Mouse (Mus musculus) right cerebral cortex, adult 2 months (tissue): ENCODE measurements around the gene Gm37240.
A peak's percentile ranks its signal among the peaks of the same experiment; 100 is the strongest.

Experiments
- DNase-seq, 2 experiments: peaks; one replicate each; pipeline ENCODE4 v3.0.0; 2021 to 2022; ENCODE audit warnings: low spot score in 2 of 2

The Gm37240 gene

GRCm38 (mm10) chr3:84771980-84772379 lies 1115.3 kb downstream of the Gm37240 start:
- DNase-seq, result no peak

- no peak for DNase-seq
Measured at GRCm38 (mm10) chr3:84770518-84770917, 1116.8 kb downstream of the Gm37240 start.

- no peak for DNase-seq
Measured at GRCm38 (mm10) chr3:84769411-84769810, 1117.9 kb downstream of the Gm37240 start.

- DNase-seq, result no peak
Measured at GRCm38 (mm10) chr3:84768940-84769339, 1118.4 kb downstream of the Gm37240 start.

GRCm38 (mm10) chr3:84753816-84754215 lies 1133.5 kb downstream of the Gm37240 start:
- no peak for DNase-seq

- DNase-seq, result no peak
Measured at GRCm38 (mm10) chr3:84749222-84749621, 1138.1 kb downstream of the Gm37240 start.

GRCm38 (mm10) chr3:84748139-84748538 lies 1139.2 kb downstream of the Gm37240 start:
- DNase-seq, result no peak

GRCm38 (mm10) chr3:84745537-84746189 lies 1141.7 kb downstream of the Gm37240 start:
- DNase-seq, result peak; percentile 50 to 69

- DNase-seq, result no peak
Measured at GRCm38 (mm10) chr3:84744707-84745106, 1142.6 kb downstream of the Gm37240 start.

- DNase-seq, result no peak
Measured at GRCm38 (mm10) chr3:84740050-84740596, 1147.2 kb downstream of the Gm37240 start.

- DNase-seq, result no peak
Measured at GRCm38 (mm10) chr3:84737137-84737536, 1150.2 kb downstream of the Gm37240 start.

GRCm38 (mm10) chr3:84735716-84736115 lies 1151.6 kb downstream of the Gm37240 start:
- DNase-seq, result no peak

- DNase-seq, result no peak
Measured at GRCm38 (mm10) chr3:84732516-84732915, 1154.8 kb downstream of the Gm37240 start.

- no peak for DNase-seq
Measured at GRCm38 (mm10) chr3:84732016-84732502, 1155.3 kb downstream of the Gm37240 start.

GRCm38 (mm10) chr3:84731403-84732015 lies 1155.8 kb downstream of the Gm37240 start:
- peak in 1 of 2 experiments; percentile 11 for DNase-seq

GRCm38 (mm10) chr3:84731003-84731402 lies 1156.3 kb downstream of the Gm37240 start:
- DNase-seq, result peak; percentile 8 to 10

- DNase-seq, result no peak
Measured at GRCm38 (mm10) chr3:84729806-84730205, 1157.5 kb downstream of the Gm37240 start.

- no peak for DNase-seq
Measured at GRCm38 (mm10) chr3:84723996-84724395, 1163.3 kb downstream of the Gm37240 start.

- DNase-seq, result no peak
Measured at GRCm38 (mm10) chr3:84722680-84723079, 1164.6 kb downstream of the Gm37240 start.

GRCm38 (mm10) chr3:84715073-84715768 lies 1172.1 kb downstream of the Gm37240 start:
- DNase-seq, result no peak

GRCm38 (mm10) chr3:84712941-84713340 lies 1174.4 kb downstream of the Gm37240 start:
- no peak for DNase-seq

GRCm38 (mm10) chr3:84710723-84711122 lies 1176.6 kb downstream of the Gm37240 start:
- no peak for DNase-seq
